Mouse (Mus musculus) neural tube, embryonic 11.5 days (tissue): ENCODE measurements around the gene Adgrd1. TPM values are rescaled to one million over a fixed set of nuclear protein-coding genes. Genes with fewer than 3 reads are reported as not detected.

Experiments
- ATAC-seq: fragments of 200-750 bp; cut with Nextera tagmentation; 2 replicates; pipeline ENCODE4 v1.8.0; 2017; ENCODE audit warnings: moderate number of reproducible peaks, mild to moderate bottlenecking, moderate TSS enrichment, moderate library complexity; ENCODE audit not compliant: insufficient read depth, low FRiP score, low TSS enrichment
- DNase-seq: peaks from one replicate; pipeline ENCODE4 v3.0.0-alpha.2; 2015; ENCODE audit warnings: low spot score
- H3K27ac ChIP-seq: fragments of 300-500 bp; sonication (generic); 2 replicates; pipeline ENCODE4 v1.5.1; 2014; ENCODE audit warnings: low read depth, mild to moderate bottlenecking, low read length
- H3K27me3 ChIP-seq: fragments of 300-500 bp; sonication (generic); 2 replicates; pipeline ENCODE4 v1.6.1; 2014; ENCODE audit warnings: mild to moderate bottlenecking, low read length, mixed read lengths; ENCODE audit not compliant: control insufficient read depth, insufficient read depth
- H3K36me3 ChIP-seq: fragments of 300-500 bp; sonication (generic); 2 replicates; pipeline ENCODE4 v1.6.1; 2014; ENCODE audit warnings: mild to moderate bottlenecking, low read length, moderate library complexity, mixed read lengths; ENCODE audit not compliant: control insufficient read depth, insufficient read depth
- H3K4me1 ChIP-seq: fragments of 300-500 bp; sonication (generic); 2 replicates; pipeline ENCODE4 v1.6.1; 2014; ENCODE audit warnings: low read length, mixed read lengths; ENCODE audit not compliant: control insufficient read depth, insufficient read depth
- H3K4me2 ChIP-seq: fragments of 300-500 bp; sonication (generic); 2 replicates; pipeline ENCODE4 v1.6.1; 2014; ENCODE audit warnings: low read depth, mild to moderate bottlenecking, moderate library complexity
- H3K4me3 ChIP-seq: fragments of 300-500 bp; sonication (generic); 2 replicates; pipeline ENCODE4 v1.5.1; 2014; ENCODE audit warnings: low read depth, low read length
- H3K9ac ChIP-seq: fragments of 300-500 bp; sonication (generic); 2 replicates; pipeline ENCODE4 v1.6.1; 2014; ENCODE audit warnings: mild to moderate bottlenecking, low read length
- H3K9me3 ChIP-seq: fragments of 300-500 bp; sonication (generic); 2 replicates; pipeline ENCODE4 v1.6.1; 2016; ENCODE audit warnings: low read length; ENCODE audit not compliant: control insufficient read depth
- WGBS: fragments of 180-500 bp; shearing (Covaris S2); extraction: QIAGEN DNeasy Blood & Tissue Kit; methylation state at CpG from one replicate; pipeline ENCODE4 v1.1.7; 2014; 5-methylcytosine and 5-hydroxymethylcytosine counted together
- polyA plus RNA-seq: library from polyadenylated mRNA; unstranded; fragments of >200 nt; fragmentation: Nextera tagmentation; extraction: Ambion mirVana; gene quantifications from 2 replicates; pipeline ENCODE4 v1.2.1, GENCODE M21; 2014

Gene Adgrd1
- polyA plus RNA-seq, 1 experiment from 2014 or later = 0.16 TPM

DNA sequence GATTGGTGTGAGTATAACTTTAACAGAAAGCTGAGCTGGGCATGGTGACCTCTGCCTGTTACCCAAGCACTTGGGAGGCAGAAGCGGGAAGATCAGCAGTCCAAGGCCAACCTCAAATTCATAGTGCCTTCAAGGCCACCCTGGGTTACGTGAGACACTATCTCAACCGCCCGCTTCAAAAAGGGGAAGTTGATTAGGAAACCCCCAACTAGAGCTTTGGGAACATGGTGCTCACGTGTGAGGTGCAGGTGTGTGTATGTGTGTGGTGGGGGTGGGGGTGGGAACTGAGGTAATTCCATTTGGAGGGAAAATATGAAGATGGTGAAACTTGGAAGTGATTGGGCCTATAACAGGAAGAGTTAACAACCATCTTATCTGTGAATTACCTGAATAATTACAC, 19.3 kb upstream of the Adgrd1 start:
- Histone ChIP-seq H3K9me3 (no peaks in the 10 kb centered on the region), H3K4me1 (no peaks in the 10 kb centered on the region), H3K9ac (no peak overlapping the region), H3K36me3 (no peaks in the 10 kb centered on the region), H3K27me3 (no peaks in the 10 kb centered on the region), H3K4me2 (no peak overlapping the region), H3K4me3 (no peak overlapping the region), H3K27ac (no peak overlapping the region)
- DNase-seq (no peak), ATAC-seq (no peak)
- WGBS = 96% methylated on average over 5 of the region's 5 CpGs

DNA sequence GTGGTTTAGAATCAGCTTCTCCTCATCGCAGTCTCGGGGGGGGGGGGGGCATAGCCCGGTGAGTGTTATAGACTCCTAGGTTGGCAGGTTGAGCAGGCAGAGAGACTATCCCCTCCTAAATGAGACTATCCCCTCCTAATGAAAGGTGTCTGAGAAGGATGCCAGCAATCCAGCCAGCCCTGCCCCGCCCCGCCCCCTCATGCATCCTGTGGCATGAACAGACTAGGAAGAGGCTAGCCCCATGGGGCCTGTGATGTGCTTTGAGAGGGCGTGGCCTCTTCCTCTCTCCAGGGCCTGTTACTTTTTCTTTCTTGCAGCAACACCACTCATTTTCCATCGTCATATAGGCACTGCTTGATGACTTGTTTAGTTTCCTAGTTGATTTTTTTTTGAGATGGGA, 15.0 kb upstream of the Adgrd1 start:
- no peak for DNase-seq
- ATAC-seq = no peak
- Histone ChIP-seq H3K27ac (no peak overlapping the region), H3K4me1 (no peaks in the 10 kb centered on the region), H3K9ac (no peak overlapping the region), H3K27me3 (no peaks in the 10 kb centered on the region), H3K4me2 (no peak overlapping the region), H3K4me3 (no peak overlapping the region), H3K36me3 (no peaks in the 10 kb centered on the region), H3K9me3 (no peaks in the 10 kb centered on the region)
- 77% methylated on average over 7 of the region's 7 CpGs for WGBS

DNA sequence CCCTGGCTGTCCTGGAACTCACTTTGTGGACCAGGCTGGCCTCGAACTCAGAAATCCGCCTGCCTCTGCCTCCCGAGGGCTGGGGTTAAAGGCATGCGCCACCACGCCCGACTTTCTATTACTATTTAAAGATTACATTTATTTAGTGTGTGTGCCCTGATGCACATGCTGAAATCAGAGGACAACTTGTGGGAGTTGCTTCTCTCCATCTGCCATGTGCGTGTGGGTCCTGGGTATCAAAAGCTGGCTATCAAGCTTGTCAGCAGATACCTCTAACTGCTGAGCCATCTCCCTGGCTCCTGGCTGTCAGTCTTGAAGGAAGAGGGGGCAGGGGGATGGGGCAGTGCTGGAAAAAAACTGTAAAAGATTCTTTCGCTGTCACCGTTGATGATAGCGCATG, 11.4 kb upstream of the Adgrd1 start:
- Histone ChIP-seq H3K9me3 (no peaks in the 10 kb centered on the region), H3K4me3 (no peak overlapping the region), H3K4me2 (no peak overlapping the region), H3K9ac (no peak overlapping the region), H3K4me1 (no peaks in the 10 kb centered on the region), H3K27me3 (no peaks in the 10 kb centered on the region), H3K36me3 (no peaks in the 10 kb centered on the region), H3K27ac (no peak overlapping the region)
- DNase-seq = no peak
- WGBS = 91% methylated on average over 9 of the region's 10 CpGs
- no peak for ATAC-seq

DNA sequence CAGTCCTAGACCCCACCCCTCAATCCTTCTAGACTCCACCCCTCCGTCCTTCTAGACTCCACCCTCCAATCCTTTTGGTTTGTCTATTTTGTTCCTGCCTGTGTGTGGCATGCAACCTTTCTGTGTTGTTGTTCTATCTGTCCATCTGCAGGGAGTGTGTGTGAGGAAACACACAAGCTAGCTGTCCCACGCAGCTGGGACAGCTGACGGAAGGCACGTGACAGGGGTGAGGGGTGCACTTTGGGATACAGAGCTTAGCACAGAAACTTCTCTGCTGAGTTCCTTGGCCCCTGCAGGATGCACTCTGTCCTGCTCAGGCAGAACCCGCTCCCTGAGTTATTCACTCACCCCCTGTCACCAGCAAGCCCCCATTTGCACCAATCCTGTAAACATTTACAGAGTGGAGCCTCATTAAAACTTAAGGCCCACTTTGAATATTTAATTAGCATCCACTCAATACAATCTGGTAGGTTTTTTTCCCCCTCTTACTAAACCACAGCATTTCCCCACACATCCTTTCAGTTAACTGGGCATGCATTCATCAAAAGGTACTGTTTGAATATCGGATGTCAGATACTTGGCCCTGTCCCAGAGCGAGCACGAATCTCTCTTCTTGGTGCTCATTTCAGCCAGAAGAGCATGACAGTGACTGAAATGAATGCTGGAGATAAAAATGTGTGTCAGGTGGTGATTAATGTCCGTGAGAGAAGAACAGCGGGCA, 4.0 kb upstream of the Adgrd1 start:
- H3K9me3 ChIP-seq = no peaks in the 10 kb centered on the region
- ATAC-seq (no peak), DNase-seq (no peak)
- no peak overlapping the region for H3K27ac ChIP-seq
- H3K4me3 ChIP-seq = no peak overlapping the region
- no peaks in the 10 kb centered on the region for H3K36me3 ChIP-seq
- no peaks in the 10 kb centered on the region for H3K27me3 ChIP-seq
- H3K4me1 ChIP-seq = no peaks in the 10 kb centered on the region
- WGBS = 82% methylated on average over 10 of the region's 10 CpGs
- no peak overlapping the region for H3K9ac ChIP-seq
- no peak overlapping the region for H3K4me2 ChIP-seq

DNA sequence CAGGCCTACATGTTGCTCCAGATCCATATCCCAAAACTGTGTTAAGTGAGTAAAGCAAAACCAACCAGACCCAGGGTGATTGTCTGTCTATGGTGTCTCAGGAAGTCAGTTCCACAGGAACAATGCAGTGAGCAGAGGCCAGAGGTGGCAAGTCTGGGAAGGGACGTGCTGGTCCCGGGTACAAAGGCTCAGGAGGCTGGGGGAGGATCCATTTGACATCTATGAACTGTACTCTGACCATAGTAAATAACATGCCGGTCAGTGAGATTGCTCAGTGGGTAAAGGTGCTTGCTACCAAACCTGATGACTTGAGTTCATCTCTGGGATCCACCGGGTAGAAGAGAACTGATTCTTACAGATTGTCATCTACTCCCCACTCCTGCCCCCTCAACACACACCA, 3.4 kb upstream of the Adgrd1 start:
- H3K4me2 ChIP-seq = no peak overlapping the region
- WGBS = 76% methylated on average over 4 of the region's 4 CpGs
- no peaks in the 10 kb centered on the region for H3K4me1 ChIP-seq
- ATAC-seq = no peak
- no peaks in the 10 kb centered on the region for H3K27me3 ChIP-seq
- H3K4me3 ChIP-seq = no peak overlapping the region
- no peak overlapping the region for H3K27ac ChIP-seq
- H3K9me3 ChIP-seq = no peaks in the 10 kb centered on the region
- H3K36me3 ChIP-seq = no peaks in the 10 kb centered on the region
- H3K9ac ChIP-seq = no peak overlapping the region
- no peak for DNase-seq

DNA sequence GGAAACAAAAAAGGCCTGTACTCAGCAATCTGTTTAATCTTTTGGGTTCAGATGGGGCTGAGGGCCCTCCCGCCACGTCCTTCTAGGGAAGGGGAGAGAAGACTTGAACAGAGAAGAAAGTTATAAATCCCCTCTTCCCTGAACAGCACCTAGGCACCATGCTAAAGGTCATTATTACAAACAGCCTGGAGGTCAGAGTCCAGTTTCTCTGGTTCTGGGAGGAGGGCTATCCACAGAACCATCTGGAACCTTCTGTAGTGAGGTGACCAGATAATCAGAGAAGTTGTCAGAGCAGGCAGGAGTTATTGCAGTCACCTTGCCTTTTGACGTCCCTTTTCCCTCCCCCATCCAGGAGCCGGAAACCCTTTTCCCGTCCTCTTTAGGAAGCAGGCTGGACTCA, 2.3 kb upstream of the Adgrd1 start:
- H3K36me3 ChIP-seq = no peaks in the 10 kb centered on the region
- WGBS = 51% methylated on average over 5 of the region's 5 CpGs
- H3K4me3 ChIP-seq = no peak overlapping the region
- H3K4me1 ChIP-seq = no peaks in the 10 kb centered on the region
- DNase-seq (no peak), ATAC-seq (no peak)
- no peak overlapping the region for H3K4me2 ChIP-seq
- no peaks in the 10 kb centered on the region for H3K27me3 ChIP-seq
- no peaks in the 10 kb centered on the region for H3K9me3 ChIP-seq
- no peak overlapping the region for H3K27ac ChIP-seq
- H3K9ac ChIP-seq = no peak overlapping the region

DNA sequence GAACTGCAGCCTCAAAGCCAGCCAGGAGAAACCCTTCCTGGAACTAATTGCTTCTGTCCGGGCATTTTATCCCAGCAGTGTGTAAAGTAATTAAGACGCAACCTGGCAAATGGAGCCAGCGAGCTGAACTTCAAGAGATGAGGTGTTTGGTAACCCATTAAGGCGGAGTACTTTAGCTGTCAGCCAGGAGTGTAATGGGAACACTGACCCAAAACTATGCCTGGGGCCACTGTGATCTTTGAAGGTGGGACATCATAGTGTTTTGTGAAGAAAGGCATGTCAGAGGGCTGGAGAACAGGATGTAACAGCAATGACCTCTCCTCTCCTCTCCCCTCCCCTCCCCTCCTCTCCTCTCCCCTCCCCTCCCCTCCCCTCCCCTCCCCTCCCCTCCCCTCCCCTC, 7.5 kb downstream of the Adgrd1 start:
- ATAC-seq (no peak), DNase-seq (no peak)
- WGBS = 31% methylated on average over 4 of the region's 4 CpGs
- Histone ChIP-seq H3K27ac (no peak overlapping the region), H3K4me2 (no peak overlapping the region), H3K36me3 (no peaks in the 10 kb centered on the region), H3K27me3 (no peaks in the 10 kb centered on the region), H3K9me3 (no peaks in the 10 kb centered on the region), H3K9ac (no peak overlapping the region), H3K4me3 (no peak overlapping the region), H3K4me1 (no peaks in the 10 kb centered on the region)

DNA sequence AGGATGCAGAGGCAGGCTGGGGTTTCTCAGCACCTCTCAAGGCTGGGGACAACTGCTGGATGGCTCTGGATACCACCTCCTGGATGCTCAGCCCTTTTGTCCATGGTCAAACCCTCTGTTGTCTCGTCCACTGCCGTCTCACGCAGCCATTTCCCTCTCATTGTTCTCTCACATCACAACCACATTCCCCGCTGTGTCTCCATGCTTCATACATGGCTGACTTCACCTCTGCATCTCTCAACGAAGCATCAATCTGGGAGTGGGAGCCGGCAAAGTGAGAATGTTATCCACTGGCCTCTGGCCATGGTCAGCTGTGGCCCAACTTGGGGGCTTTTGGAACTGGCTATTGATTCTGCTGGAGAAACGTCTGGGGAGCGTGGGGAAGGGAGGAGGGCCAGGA, 15.2 kb downstream of the Adgrd1 start:
- Histone ChIP-seq H3K4me2 (no peak overlapping the region), H3K9ac (no peak overlapping the region), H3K27ac (no peak overlapping the region), H3K27me3 (no peaks in the 10 kb centered on the region), H3K4me1 (no peaks in the 10 kb centered on the region), H3K36me3 (no peaks in the 10 kb centered on the region), H3K4me3 (no peak overlapping the region), H3K9me3 (no peaks in the 10 kb centered on the region)
- ATAC-seq = no peak
- 60% methylated on average over 8 of the region's 8 CpGs for WGBS
- no peak for DNase-seq

GRCm38 (mm10) chr5:129113741-129114476, 17.4 kb downstream of the Adgrd1 start:
- no peak overlapping the region for H3K4me3 ChIP-seq
- H3K27me3 ChIP-seq = no peaks in the 10 kb centered on the region
- WGBS = 84% methylated on average over 13 of the region's 13 CpGs
- no peaks in the 10 kb centered on the region for H3K9me3 ChIP-seq
- H3K4me1 ChIP-seq = no peaks in the 10 kb centered on the region
- DNase-seq (no peak), ATAC-seq (no peak)
- H3K4me2 ChIP-seq = no peak overlapping the region
- no peaks in the 10 kb centered on the region for H3K36me3 ChIP-seq
- H3K27ac ChIP-seq = no peak overlapping the region
- H3K9ac ChIP-seq = no peak overlapping the region
